Mouse (Mus musculus) MEL (cell line): ENCODE results near the gene Hmcn2. TPM values are rescaled to one million over a fixed set of nuclear protein-coding genes. Genes with fewer than 3 reads are reported as not detected.

Source experiments
- DNase-seq: peaks from one replicate; pipeline ENCODE4 v3.0.0; 2011; ENCODE audit warnings: low read depth, low spot score
- H3K27ac ChIP-seq: 2 replicates; pipeline ENCODE4 v1.5.1; 2012; ENCODE audit warnings: low read depth, mild to moderate bottlenecking, control low read depth, low read length, moderate library complexity; ENCODE audit not compliant: control insufficient read depth
- H3K27me3 ChIP-seq, 2 experiments: fragments of 150-350 bp in 1 of 2; sonication (generic) in 1 of 2; 2 replicates each; pipeline ENCODE4 v1.6.1; 2012; ENCODE audit warnings: low read length in 2 of 2, mild to moderate bottlenecking in 2 of 2, improper control_type of control experiment in 1 of 2, moderate library complexity in 1 of 2; ENCODE audit not compliant: insufficient read depth in 2 of 2, control insufficient read depth in 1 of 2
- H3K36me3 ChIP-seq, 2 experiments: 2 replicates each; pipeline ENCODE4 v1.6.1; 2012 to 2014; ENCODE audit warnings: low read length in 2 of 2, improper control_type of control experiment in 1 of 2, inconsistent platforms in 1 of 2, mild to moderate bottlenecking in 1 of 2; ENCODE audit not compliant: insufficient read depth in 2 of 2, control insufficient read depth in 1 of 2
- H3K4me1 ChIP-seq, 2 experiments: fragments of 150-350 bp in 1 of 2; sonication (generic) in 1 of 2; 2 replicates each; pipeline ENCODE4 v1.6.1; 2012; ENCODE audit warnings: low read length in 2 of 2, improper control_type of control experiment in 1 of 2, mild to moderate bottlenecking in 1 of 2; ENCODE audit not compliant: insufficient read depth in 2 of 2, control insufficient read depth in 1 of 2
- H3K4me3 ChIP-seq, 2 experiments: fragments of 150-350 bp in 1 of 2; sonication (generic) in 1 of 2; 2 replicates each; pipeline ENCODE4 v1.5.1; 2012; ENCODE audit warnings: low read depth in 2 of 2, low read length in 2 of 2, mild to moderate bottlenecking in 2 of 2, moderate library complexity in 2 of 2, control low read depth in 1 of 2, improper control_type of control experiment in 1 of 2; ENCODE audit not compliant: control insufficient read depth in 1 of 2, insufficient read depth in 1 of 2
- H3K79me2 ChIP-seq: 2 replicates; pipeline ENCODE4 v1.6.1; 2012; ENCODE audit warnings: mild to moderate bottlenecking, low read length, moderate library complexity; ENCODE audit not compliant: control insufficient read depth, poor library complexity, insufficient read depth
- H3K9ac ChIP-seq: 2 replicates; pipeline ENCODE4 v1.6.1; 2012; ENCODE audit warnings: low read depth, mild to moderate bottlenecking, control low read depth, low read length, moderate library complexity; ENCODE audit not compliant: control insufficient read depth, poor library complexity, severe bottlenecking
- H3K9me3 ChIP-seq: fragments of 150-350 bp; sonication (generic); replicated peaks from 2 replicates; pipeline ENCODE4 v1.6.1; 2012; ENCODE audit warnings: mild to moderate bottlenecking, low read length, improper control_type of control experiment, moderate library complexity; ENCODE audit not compliant: insufficient read depth
- BHLHE40 ChIP-seq: IDR thresholded peaks from 2 replicates; pipeline ENCODE4 v1.6.1; 2012; ENCODE audit warnings: low read depth, mild to moderate bottlenecking, inconsistent platforms, low read length, improper control_type of control experiment, borderline replicate concordance
- CTCF ChIP-seq, 3 experiments: IDR thresholded peaks in 2 of 3; conservative IDR thresholded peaks in 1 of 3; 2 replicates each; pipeline ENCODE4 v1.5.1; 2011 to 2012; ENCODE audit warnings: low read length in 3 of 3, low read depth in 2 of 3, mild to moderate bottlenecking in 2 of 3, improper control_type of control experiment in 1 of 3, inconsistent platforms in 1 of 3, mixed read lengths in 1 of 3, moderate library complexity in 1 of 3; ENCODE audit not compliant: control insufficient read depth in 1 of 3, insufficient read depth in 1 of 3, poor library complexity in 1 of 3, severe bottlenecking in 1 of 3
- E2F4 ChIP-seq: IDR thresholded peaks from 2 replicates; pipeline ENCODE4 v1.6.1; 2011; ENCODE audit warnings: low read depth, low read length, improper control_type of control experiment, borderline replicate concordance
- ELF1 ChIP-seq: IDR thresholded peaks from 2 replicates; pipeline ENCODE4 v1.6.1; 2014; ENCODE audit warnings: low read depth, mild to moderate bottlenecking, inconsistent platforms, low read length, improper control_type of control experiment, moderate library complexity
- GABPA ChIP-seq: IDR thresholded peaks from 2 replicates; pipeline ENCODE4 v1.6.1; 2012; ENCODE audit warnings: low read depth, mild to moderate bottlenecking, inconsistent platforms, low read length, improper control_type of control experiment, moderate library complexity
- HCFC1 ChIP-seq: IDR thresholded peaks from 2 replicates; pipeline ENCODE4 v1.6.1; 2012; ENCODE audit warnings: low read depth, mild to moderate bottlenecking, inconsistent platforms, low read length, improper control_type of control experiment, moderate library complexity
- JUND ChIP-seq: IDR thresholded peaks from 2 replicates; pipeline ENCODE4 v1.6.1; 2011; ENCODE audit warnings: low read depth, mild to moderate bottlenecking, improper control_type of control experiment, low read length
- MAFK ChIP-seq: IDR thresholded peaks from 2 replicates; pipeline ENCODE4 v1.6.1; 2011; ENCODE audit warnings: low read depth, mild to moderate bottlenecking, low read length, improper control_type of control experiment, borderline replicate concordance
- MEF2A ChIP-seq: IDR thresholded peaks from 2 replicates; pipeline ENCODE4 v1.6.1; 2014; ENCODE audit warnings: low read depth, mild to moderate bottlenecking, inconsistent platforms, low read length, improper control_type of control experiment; ENCODE audit not compliant: poor library complexity, insufficient replicate concordance, severe bottlenecking; ENCODE audit errors: extremely low read depth
- MYB ChIP-seq: IDR thresholded peaks from 2 replicates; pipeline ENCODE4 v1.6.1; 2011; ENCODE audit warnings: mild to moderate bottlenecking, low read depth, low read length, improper control_type of control experiment
- MYC ChIP-seq: IDR thresholded peaks from 2 replicates; pipeline ENCODE4 v1.6.1; 2011; ENCODE audit warnings: low read depth, mild to moderate bottlenecking, low read length, improper control_type of control experiment, moderate library complexity
- NELFE ChIP-seq: IDR thresholded peaks from 2 replicates; pipeline ENCODE4 v1.6.1; 2011; ENCODE audit warnings: low read depth, low read length, improper control_type of control experiment
- NRF1 ChIP-seq: IDR thresholded peaks from 2 replicates; pipeline ENCODE4 v1.6.1; 2014; ENCODE audit warnings: low read depth, mild to moderate bottlenecking, inconsistent platforms, low read length, improper control_type of control experiment, moderate library complexity; ENCODE audit not compliant: poor library complexity, insufficient read depth, severe bottlenecking
- POLR2A ChIP-seq, 2 experiments: IDR thresholded peaks; 2 replicates each; pipeline ENCODE4 v1.6.1; 2011 to 2012; ENCODE audit warnings: low read length in 2 of 2, mild to moderate bottlenecking in 2 of 2, control low read depth in 1 of 2, improper control_type of control experiment in 1 of 2, low read depth in 1 of 2, moderate library complexity in 1 of 2; ENCODE audit not compliant: control insufficient read depth in 1 of 2, insufficient read depth in 1 of 2, poor library complexity in 1 of 2
- RAD21 ChIP-seq: IDR thresholded peaks from 2 replicates; pipeline ENCODE4 v1.6.1; 2011; ENCODE audit warnings: mild to moderate bottlenecking, low read depth, low read length, improper control_type of control experiment
- UBTF ChIP-seq: IDR thresholded peaks from 2 replicates; pipeline ENCODE4 v1.6.1; 2012; ENCODE audit warnings: low read depth, mild to moderate bottlenecking, inconsistent platforms, low read length, improper control_type of control experiment, moderate library complexity, borderline replicate concordance; ENCODE audit not compliant: insufficient read depth
- ZKSCAN1 ChIP-seq: IDR thresholded peaks from 2 replicates; pipeline ENCODE4 v1.6.1; 2012; ENCODE audit warnings: low read depth, mild to moderate bottlenecking, inconsistent platforms, low read length, improper control_type of control experiment, moderate library complexity
- ZMIZ1 ChIP-seq: IDR thresholded peaks from 2 replicates; pipeline ENCODE4 v1.6.1; 2012; ENCODE audit warnings: low read depth, mild to moderate bottlenecking, inconsistent platforms, low read length, improper control_type of control experiment, moderate library complexity
- ZNF384 ChIP-seq: IDR thresholded peaks from 2 replicates; pipeline ENCODE4 v1.6.1; 2012; ENCODE audit warnings: low read depth, mild to moderate bottlenecking, inconsistent platforms, low read length, improper control_type of control experiment
- polyA plus RNA-seq, 2 experiments: library from polyadenylated mRNA; stranded (reverse) in 1 of 2; unstranded in 1 of 2; fragments of >175 nt in 1 of 2; fragments of >200 nt in 1 of 2; gene quantifications; 2 replicates each; pipeline versions ENCODE4 v1.2.1 to v1.2.4; 2012; ENCODE audit warnings: low replicate concordance in 2 of 2, low read depth in 1 of 2; ENCODE audit not compliant: insufficient read length in 2 of 2, insufficient read depth in 1 of 2, missing spikeins in 1 of 2
- total RNA-seq: library from RNA; depleted of rRNA; stranded (reverse); fragments of 300-350 nt; gene quantifications from 2 replicates; pipeline ENCODE4 v1.2.3, GENCODE M21; 2012

Gene Hmcn2
- total and polyA plus RNA-seq, 3 experiments = 0.18 TPM; not detected in 2

DNA sequence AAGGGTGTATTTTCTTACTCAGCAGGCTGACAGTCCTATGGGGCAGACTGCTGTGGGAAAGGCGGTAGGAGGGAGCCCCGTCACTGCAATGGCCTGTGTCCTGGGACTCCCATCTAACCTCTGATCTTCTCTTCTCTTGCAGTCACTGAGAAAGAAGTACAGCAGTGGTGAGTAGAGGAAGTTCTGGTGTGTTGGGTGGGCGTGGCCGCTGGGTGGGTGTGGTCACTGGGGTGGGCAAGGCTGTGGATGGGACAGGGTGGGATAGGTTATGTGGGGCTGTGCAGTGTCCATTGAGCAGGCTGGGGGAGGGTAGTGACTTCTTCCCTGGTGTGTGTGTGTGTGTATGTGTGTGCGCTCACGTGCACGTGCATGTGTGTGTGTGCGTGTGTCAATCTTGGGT, 43.7 kb upstream of the Hmcn2 start:
- no peaks in the 10 kb centered on the region for H3K27me3 ChIP-seq

DNA sequence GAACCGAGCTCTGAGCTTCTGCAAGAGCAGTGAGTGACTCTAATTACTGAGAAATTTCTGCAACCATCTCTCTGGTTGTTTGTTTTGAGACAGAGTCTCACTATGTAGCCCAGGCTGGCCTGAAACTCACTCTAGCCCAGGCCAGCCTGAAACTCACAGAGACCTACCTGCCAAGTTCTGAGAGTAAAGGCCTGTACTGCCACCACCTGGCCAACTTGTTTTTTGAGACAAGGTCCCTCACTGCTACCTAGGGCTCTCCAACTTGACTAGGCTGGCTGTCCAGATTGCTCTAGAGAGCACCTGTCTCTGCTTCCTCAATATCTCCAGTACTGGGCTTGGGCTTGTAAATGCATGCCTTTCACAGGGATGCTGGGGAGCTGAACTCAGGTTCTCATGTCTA, 43.1 kb upstream of the Hmcn2 start:
- no peak for DNase-seq
- TF ChIP-seq CTCF (IDR thresholded peaks at IDR 0.05 in 2 of 3, conservative IDR thresholded peaks at IDR 0.05 in 1 of 3; ENCODE audit: control insufficient read depth in 1 of 3, insufficient read depth in 1 of 3, low read depth in 2 of 3, low read length in 3 of 3, poor library complexity in 1 of 3, severe bottlenecking in 1 of 3) = peak in 1 of 3 experiments; percentile 11; a peak in 2 of 6 replicates
- TF ChIP-seq NELFE = no peak
- H3K9ac ChIP-seq = no peak overlapping the region
- H3K4me3 ChIP-seq = no peak overlapping the region
- H3K9me3 ChIP-seq = no peaks in the 10 kb centered on the region
- H3K27me3 ChIP-seq = no peaks in the 10 kb centered on the region
- H3K36me3 ChIP-seq = no peaks in the 10 kb centered on the region
- no peaks in the 10 kb centered on the region for H3K4me1 ChIP-seq
- no peaks in the 10 kb centered on the region for H3K79me2 ChIP-seq
- H3K27ac ChIP-seq = no peak overlapping the region

More for the DNA sequence above, 43.7 kb upstream of the Hmcn2 start:
- no peak for TF ChIP-seq JUND
- no peaks in the 10 kb centered on the region for H3K9me3 ChIP-seq
- H3K27ac ChIP-seq = no peak overlapping the region
- H3K79me2 ChIP-seq = no peaks in the 10 kb centered on the region
- H3K4me1 ChIP-seq = no peaks in the 10 kb centered on the region
- H3K9ac ChIP-seq = no peak overlapping the region
- H3K36me3 ChIP-seq = no peaks in the 10 kb centered on the region
- H3K4me3 ChIP-seq = no peak overlapping the region
- peak; percentile 49 for DNase-seq

DNA sequence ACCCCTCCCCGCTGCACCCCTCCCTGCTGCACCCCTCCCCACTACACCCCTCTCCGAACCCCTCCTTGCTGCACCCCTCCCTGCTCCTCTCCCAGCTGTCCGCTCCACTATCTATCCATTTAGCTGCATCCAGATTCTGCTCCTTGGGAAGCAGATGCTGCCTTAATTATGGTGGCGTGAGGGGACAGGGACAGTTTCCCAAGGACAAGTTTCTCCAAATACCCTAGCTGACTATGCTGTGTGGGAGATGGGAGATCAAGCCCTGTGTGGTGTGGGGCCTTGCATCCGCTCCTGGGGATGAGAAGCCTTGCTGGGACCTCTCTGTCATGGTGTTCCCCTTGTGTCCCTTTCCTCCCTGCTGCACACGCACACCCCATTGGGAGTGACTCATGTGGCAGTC, 39.2 kb upstream of the Hmcn2 start:
- no peak overlapping the region for H3K9ac ChIP-seq
- no peak overlapping the region for H3K4me3 ChIP-seq
- H3K36me3 ChIP-seq = no peaks in the 10 kb centered on the region
- H3K27me3 ChIP-seq = no peaks in the 10 kb centered on the region
- H3K9me3 ChIP-seq = no peaks in the 10 kb centered on the region
- no peaks in the 10 kb centered on the region for H3K4me1 ChIP-seq
- no peaks in the 10 kb centered on the region for H3K79me2 ChIP-seq
- TF ChIP-seq BHLHE40 (no peak), MYC (no peak), NRF1 (no peak), RAD21 (no peak), MYB (no peak), ELF1 (no peak), MAFK (no peak), ZMIZ1 (no peak), UBTF (no peak), POLR2A (IDR thresholded peaks at IDR 0.05; ENCODE audit: control insufficient read depth in 1 of 2, insufficient read depth in 1 of 2, low read depth in 1 of 2, low read length in 2 of 2, poor library complexity in 1 of 2) (no peak), GABPA (no peak), E2F4 (no peak), JUND (no peak), ZKSCAN1 (no peak), MEF2A (no peak), ZNF384 (no peak), NELFE (no peak), CTCF (IDR thresholded peaks at IDR 0.05 in 2 of 3, conservative IDR thresholded peaks at IDR 0.05 in 1 of 3; ENCODE audit: control insufficient read depth in 1 of 3, insufficient read depth in 1 of 3, low read depth in 2 of 3, low read length in 3 of 3, poor library complexity in 1 of 3, severe bottlenecking in 1 of 3) (no peak), HCFC1 (no peak)
- no peak overlapping the region for H3K27ac ChIP-seq
- no peak for DNase-seq
